Mouse (Mus musculus): ENCODE measurements at regions not wholly inside any gene's neighbourhood (a gene's known extent, or its start where the extent isn't known, plus 50 kb on each side); places are given as distances from the start of the nearest gene placed in this dataset.

DNA sequence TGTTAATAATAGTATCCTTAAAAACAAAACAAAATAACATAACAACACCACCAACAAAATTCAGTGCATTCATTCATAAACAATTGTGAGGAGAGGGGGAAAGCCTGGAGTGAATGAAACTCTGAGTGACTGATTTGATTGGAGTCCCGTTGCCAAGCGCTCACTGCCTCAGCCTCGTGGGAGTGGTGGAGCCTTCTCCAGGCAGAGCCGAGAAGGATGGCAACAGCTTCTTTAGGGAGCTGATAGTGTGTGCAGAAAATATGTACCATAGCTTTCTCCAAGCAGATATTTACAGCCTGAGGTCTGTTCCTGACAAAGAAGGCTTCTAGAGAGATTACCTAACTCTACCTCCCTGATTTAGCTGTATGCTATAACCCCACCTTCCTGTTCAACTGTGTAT, 266.5 kb upstream of the Pik3r1 start:
- no peak for DNase-seq

DNA sequence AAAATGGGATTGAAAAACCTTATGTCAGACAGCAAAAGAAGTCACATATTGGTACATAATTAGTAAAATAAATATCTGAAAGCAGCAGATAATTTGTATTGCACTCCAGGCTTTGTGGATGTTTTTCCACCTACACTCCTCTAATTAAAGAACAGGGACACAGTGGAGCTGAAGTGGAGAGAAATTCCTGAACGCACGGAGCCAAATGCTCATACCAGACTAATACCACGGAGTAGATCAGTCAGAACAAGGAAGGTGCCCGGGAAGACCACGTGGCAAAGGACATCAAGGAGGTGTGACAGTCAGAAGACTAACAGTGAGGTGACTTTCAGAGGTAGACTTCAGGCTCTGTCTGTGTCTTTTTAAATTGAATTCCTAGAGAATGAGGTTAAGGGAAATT, 268.0 kb upstream of the Pik3r1 start:
- DNase-seq: no peak

DNA sequence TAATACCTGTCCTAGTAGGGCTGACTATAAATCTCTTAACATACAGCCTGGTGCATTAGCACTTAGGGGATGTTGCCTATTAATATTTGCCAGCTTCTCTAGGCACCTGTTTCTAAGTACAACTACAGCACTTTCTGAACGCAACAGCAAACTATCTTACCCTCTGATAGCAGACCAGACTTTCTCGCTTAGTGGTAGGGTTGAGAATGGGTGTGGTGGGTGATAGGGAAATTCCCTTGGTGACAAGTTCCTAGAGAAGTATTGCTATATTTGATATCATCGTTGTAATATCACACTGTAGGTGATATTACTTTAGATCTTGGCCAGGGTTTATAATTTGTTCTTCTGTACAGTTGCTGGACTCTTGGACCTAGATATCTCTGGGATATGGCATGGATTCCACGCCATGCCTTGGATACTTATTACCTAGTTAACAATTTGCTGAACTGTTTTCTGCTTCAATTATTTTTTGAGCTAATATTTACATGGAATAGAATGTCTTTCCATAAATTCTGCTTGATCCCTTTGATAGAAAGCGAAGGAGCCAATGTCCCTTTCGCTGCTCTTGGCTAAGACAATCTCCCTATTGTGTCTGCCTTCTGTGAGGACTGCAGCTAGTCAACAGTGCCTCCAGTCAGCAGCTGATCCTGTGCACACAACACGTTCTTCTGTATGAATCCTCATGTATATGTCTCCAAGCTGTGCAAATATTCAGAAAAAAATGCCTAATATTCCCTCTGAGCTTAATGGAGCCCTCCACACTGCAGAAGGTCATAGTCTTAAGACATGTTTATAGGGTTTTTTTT, 269.0 kb upstream of the Pik3r1 start:
- no peak for DNase-seq

DNA sequence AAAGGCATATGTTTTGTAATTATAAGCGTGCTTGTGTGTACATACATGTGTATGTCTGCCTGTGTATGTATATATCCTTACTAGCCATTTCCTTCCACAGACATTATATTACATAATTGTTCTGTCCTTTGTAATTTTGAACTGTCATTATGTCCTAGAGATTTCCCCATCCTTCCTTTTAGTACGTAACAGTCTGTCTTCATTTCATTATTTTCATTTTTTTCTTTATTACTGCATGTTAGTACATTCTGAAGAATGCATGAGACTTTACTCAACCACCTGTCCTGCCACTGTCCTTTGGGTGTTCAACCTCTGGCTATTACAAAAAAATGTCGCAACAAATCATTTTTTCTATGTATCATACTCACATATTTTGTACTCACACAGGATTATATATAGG, 292.2 kb upstream of the Pik3r1 start:
- no peak for DNase-seq

DNA sequence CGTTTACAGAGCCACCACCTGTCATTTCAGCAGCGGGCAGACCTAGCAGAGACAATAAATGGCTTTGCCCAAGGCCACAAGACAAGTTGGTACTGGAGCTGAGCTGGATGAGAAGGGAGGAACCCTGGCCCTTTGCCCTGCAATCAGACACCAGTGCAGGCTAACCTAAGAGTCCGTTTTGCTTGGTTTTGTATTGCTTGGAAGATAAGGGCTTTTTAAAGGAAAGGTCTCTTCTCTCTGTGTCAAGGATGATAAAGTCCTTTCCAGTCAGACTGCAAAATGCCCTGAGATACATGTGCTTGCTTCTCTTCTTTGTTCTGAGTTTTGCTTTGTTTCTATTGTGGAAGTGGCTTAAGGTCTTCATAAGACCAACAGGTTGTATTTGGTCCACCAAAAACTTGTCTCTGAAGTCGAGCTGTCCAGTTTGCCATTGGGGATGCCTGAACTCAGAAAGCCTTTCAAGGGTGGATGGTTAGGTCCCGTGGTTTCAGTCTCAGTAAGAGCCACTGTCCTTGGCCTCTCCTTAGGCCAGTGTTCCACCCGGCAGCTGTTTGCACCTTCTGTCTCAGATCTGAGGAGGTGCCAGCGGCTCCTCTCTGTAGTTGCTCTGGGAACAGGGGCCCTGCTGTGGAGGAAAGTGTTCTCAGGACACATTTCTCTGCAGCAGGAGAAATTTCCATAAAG, 296.7 kb upstream of the Pik3r1 start:
- DNase-seq: no peak

DNA sequence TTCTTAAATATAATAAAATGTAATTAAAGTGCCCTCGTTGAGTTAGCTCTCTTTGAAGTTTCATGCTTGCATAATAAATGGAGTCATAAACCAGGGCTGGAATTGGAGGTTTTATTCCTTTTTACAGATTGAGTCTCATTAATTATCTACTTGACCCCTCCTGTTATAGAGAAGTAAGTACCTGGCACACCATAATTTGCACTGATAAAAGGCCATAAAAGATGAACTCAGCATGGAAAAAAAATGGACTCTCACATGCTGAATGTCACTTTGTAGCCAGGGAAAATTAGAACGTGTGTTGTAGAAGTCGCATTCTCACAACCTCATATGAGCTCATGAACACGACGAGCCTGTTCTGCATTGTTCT, 297.2 kb upstream of the Pik3r1 start:
- DNase-seq: no peak

DNA sequence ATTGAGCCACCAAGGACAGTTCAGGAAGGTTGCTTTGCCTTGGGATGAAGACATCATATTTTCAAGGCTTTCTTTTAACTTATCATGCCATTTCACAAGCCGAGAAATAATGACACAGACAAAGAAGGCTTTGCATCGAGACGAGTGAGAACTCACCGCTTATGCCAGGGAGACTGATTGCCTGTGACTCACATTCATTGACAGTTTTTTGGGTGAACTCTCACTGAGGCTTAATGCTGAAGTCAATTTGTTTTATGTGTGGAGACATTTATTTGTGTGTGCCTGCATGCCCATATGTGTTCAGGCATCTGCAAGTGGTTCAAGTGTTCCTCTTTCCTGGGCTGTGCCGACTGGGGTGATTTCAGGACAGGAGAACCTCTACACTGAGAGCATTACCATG, 297.8 kb upstream of the Pik3r1 start:
- DNase-seq: no peak

DNA sequence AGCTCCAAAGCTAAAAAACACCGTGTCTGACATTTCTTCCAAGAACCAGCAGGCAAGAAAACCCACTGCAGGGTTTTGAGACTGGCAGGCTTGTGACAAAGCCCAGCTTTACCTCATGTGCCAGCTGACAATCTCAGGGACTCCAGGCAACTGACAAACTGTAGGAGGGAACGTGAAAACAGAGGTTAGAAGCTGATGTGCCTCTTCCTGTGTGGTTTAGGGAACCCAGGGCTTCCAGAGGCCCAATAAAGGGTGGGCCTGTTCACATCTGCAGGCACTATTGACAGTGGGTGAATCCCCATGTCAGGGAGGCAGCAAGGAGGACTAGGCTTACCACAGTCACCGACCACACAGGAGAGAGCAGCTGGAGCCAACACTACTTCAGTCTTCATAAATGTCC, 302.7 kb upstream of the Pik3r1 start:
- DNase-seq: no peak

DNA sequence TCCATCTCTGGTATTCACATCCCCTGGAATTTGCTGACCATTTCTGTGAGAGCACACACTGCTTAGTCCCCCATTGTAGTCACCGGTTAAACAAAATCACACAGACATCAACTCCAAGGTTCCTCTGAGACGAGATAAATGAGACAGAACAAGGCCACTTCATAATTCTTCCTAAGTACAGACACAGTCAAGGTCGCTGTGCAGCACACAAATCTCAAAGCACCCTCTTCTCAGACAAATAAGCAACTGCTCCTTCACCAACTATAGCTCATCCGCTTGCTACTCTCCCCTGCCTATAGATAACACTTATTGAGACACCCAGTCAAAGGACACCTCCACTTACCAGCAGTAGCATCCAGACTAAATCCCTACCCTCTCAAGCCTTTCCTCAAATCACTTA, 304.3 kb upstream of the Pik3r1 start:
- DNase-seq: no peak

DNA sequence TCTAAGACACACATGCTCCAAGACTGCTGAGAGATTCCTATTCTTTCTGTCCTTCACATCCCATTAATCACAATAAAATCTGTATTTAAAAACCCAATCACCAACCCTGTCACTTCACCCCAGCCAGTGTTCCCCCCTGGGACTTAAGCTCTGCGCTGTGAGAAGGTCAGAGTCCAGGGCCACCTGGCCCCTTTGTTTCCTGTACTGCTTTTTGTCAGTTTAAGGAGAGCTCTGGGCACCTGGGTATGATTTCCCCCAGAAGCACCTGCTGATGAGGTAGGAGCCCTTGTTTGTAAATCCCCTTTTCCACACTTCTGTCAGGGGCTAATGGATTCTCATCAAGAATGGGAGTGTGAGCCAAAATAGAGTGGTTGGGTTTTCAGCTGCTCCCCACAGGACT, 319.7 kb upstream of the Pik3r1 start:
- DNase-seq: no peak

DNA sequence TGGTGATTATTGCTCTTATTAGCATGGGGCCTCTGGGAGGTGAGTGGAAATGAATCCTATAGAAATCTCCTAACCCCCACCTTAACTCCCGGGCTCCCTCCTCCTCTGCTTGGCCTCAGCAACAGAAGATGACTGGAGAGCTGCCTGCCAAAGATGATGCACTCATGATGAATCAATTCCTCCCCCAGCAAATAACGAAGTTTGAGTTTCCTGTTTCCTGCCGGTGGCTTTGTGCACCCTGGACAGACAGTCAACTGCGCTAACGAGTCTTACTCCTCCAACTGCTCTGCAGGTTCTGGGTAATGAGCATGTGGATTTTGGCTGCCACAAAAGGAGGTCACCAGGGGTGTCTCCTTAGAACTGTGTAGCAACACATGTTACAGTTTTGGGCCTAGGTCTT, 321.5 kb upstream of the Pik3r1 start:
- no peak for DNase-seq

DNA sequence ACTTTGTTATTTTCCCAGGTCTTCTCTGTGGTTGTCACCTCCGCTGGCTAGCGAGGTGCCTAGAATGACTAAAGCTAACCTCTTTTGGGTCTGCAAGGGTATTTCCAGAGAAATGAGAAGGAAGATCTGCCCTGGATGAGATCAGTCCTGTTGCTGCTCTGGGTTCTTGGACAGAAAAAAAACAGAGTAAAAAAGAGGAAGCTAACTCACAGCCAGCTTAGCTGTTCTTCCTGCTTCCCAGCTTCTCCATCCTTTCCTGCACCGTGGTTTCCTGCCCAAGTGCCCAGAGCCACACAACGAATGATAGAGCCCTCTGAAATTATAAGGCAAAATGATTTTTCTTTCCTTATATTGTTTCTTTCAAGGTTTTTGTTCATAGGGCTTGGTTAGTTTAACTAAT, 326.2 kb upstream of the Pik3r1 start:
- DNase-seq: no peak

DNA sequence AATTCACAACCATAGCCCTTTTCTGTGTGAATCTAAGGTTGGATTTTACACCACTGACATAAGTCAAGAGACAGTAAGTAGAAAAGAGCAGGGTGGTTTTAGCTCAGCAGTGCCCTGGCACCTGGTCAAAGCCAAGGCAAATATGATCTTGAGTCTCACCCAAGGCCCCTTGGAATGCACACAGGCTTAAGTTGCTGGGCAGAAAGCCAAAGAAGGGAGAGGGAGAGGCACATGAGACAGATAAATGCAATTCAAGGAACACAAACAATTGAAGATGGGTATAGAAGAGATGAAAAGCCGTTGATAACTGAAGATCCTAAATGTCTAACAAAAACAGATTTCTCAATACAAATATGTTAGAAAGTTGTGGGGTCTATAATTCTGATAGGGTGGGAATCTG, 335.1 kb upstream of the Pik3r1 start:
- DNase-seq: no peak

DNA sequence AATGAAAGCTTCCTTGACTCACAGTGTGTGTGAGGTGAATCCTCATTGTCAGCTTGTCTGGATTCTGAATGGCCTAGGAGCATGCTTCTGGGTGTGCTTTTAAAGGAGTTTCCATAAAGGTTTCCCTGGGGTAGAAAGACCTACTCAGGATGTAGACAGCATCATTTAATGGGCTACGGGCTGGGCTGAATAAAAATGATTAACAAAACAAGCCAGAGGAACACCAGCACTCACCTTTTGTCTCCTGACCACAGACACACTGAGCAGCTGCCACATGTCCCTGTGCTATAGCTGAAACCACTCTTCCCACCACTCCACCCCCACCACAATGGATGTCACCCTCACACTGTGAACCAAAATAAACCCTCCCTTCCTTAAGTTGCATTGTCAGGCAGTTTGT, 338.2 kb upstream of the Pik3r1 start:
- no peak for DNase-seq

DNA sequence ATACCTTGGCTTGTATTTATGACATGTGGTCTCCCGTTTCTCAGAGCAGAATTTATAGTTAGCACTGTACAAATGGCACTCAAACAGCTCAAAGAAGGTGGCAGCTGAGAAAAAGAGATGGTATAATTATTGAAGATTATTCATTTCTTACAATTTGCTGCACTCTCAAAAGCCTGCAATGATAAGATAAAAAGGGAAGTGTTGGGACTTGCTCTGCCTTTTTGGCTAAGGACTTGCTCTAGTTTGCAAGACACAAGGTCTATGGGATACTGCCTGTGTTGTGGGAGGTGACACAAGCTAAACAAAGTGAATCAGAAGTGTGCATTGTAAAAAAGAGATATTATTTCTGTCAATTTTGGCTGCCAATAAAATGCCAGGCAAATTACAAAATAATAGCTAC, 340.2 kb upstream of the Pik3r1 start:
- no peak for DNase-seq

DNA sequence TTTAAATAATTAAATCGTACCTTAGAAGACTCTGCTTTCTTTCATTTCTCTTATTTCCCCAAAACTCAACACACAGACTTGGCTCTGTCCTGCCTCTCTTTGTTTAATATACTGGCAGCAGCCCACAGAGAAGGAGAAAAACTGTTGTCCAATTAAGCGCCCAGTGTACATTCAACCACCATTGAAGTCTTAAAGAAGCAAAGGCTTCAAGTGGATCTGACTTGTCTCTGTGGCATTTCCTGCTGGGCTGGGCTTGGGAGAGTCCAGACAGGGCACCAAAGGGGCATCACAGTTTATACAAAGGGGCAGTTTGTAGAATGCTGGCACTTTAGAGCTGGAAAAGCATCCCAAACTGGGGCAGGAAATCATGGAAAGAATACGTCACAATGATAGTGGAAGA, 340.9 kb upstream of the Pik3r1 start:
- DNase-seq: no peak

DNA sequence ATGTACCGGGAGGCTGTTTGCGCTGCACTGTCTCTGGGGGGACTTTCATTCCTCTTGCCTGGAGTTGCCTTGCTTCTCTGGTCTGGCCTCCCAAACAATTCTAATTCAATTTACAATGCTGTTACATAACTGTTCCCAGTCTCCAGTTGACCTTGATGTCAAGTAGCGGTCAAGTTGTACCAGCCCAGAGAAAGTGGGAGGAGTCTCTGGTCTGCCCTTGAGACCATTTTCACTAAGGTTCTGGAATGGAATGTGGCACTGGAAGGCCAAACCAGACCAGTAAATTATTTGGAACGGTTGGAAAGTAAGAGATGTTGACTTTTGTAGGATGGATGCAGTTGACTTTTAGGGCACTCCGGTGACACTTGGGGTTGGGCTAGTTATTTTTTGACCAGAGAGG, 345.9 kb upstream of the Pik3r1 start:
- DNase-seq: no peak

DNA sequence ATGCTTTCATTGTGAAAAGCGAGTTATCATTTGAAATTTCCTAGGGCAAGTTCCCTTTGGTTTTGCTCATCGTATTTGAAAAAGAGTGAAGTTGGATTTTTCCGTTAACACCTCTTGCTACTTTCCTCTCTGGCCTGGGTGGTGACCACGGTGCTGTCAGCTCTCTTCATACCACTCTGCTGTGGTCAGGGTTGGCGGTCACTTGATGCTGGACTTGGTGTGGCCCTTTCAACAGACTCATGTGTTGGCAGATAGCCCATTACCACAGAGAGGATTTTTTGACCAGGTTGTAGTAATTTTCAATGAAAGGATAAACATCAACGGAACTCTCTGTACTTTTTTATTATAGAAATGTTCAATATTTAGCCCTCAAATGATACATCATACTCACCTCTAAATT, 354.3 kb upstream of the Pik3r1 start:
- DNase-seq: no peak

DNA sequence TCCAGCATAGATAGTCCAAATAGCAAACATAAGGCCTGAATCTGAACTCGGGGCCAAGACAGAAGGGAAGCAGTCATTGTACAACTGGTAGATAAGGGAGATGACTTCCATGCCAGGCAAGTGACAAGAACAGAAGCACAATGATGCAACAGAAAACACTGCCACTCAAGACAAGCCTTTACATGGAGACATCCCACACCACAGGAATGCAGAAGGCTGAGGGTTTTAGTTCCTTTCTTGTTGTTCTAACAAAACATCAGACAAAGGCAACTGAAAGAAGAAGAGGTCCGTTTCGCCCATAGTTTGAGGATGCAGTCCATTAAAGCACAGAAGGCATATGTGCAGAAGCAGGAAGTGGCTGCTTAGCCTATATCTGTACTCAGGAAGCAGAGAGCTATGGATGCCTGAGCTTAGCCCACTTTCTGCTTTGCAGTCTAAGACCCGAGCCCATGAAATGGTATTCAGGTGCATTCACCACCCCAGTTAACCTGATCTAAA, 360.0 kb upstream of the Pik3r1 start:
- no peak for DNase-seq

DNA sequence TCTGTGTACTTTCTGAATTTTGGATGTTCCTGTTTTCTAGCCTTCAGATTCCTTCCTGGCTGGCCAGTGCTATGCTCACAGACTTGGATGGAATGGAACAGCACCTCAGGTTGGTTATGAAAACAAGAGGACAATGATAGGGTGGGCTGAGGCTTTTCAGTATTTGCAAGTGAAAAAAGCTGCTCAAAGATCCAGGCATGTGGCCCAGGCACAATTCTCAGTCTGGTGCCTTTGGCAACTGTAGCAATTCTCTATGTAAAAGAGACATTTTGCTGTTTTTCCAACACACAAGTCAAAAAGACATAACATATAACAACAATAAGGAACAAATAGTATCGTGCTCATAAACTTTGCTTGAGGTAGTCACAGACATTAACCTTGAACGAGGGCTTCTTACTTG, 363.4 kb upstream of the Pik3r1 start:
- no peak for DNase-seq

DNA sequence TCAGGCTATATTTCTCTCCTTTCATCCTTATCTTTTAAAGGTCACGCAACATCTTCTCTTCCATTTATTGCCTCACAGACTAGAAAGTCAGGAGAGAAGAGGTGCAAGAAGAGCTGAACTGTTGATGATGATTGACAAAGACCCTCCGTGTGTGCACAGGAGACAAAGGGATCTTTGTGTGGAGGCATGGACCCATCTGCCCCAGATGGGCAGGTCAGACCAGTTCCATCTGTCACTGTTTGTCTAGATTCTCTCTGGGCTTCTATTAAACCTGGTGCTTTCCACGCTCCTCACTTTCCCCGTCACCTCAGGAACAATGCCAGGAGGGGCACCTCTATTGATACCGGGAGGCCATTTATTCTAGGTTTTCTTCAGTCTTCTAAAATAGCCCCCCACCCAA, 364.1 kb upstream of the Pik3r1 start:
- no peak for DNase-seq

DNA sequence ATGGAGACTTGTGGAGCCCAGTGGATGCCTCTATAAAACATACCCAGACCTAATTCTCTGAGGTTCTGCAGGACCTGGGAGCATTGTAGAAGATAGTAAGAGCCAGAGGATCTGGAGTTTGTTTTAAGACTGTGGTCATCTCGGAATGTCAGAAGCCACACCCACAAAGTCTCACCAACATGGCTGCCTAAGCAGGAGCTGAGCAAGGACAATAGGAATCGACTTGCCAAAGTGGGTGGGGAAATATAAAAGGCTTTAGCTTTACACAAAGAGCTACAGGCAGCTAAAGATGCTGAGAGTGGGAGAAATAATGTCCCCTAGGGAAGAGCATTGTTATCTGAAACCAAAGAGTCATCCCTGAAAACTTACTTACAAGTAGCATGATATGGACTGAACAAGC, 364.7 kb upstream of the Pik3r1 start:
- DNase-seq: no peak

DNA sequence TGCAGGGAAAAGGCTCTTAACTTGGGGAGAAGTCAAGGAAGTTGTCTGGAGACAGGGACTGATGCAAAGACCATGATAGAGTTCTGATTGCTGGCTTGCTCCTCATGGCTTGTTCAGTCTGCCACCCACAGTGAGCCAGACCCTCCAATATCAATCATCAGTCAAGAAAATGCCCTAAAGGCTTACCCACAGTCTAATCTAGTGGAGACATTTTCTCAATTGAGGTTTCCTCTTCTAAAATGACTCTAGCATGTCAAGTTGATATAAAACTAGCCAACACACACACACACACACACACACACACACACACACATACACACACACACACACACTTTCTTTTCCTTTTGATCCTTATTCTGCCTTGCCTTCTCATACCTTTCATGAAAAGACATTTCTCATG, 367.2 kb upstream of the Pik3r1 start:
- no peak for DNase-seq

DNA sequence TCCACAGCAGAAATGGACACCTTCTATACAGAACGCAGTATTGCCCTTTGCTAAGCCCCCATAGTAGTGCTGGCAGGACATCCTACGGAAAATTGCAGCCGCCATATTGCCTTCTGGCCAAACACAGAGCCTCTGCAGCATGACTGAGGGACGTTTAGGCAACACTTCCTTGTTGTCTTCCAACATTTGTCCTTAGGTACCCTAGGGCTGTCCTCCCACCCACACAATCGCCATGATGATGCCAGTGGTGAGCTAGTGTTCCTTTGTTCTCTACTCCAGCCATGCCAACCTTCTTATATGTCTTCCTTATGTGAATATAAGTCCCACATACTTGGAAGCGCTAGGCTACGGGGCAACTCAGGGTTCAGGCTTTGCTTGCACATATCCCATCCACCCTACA, 375.0 kb upstream of the Pik3r1 start:
- DNase-seq: no peak

DNA sequence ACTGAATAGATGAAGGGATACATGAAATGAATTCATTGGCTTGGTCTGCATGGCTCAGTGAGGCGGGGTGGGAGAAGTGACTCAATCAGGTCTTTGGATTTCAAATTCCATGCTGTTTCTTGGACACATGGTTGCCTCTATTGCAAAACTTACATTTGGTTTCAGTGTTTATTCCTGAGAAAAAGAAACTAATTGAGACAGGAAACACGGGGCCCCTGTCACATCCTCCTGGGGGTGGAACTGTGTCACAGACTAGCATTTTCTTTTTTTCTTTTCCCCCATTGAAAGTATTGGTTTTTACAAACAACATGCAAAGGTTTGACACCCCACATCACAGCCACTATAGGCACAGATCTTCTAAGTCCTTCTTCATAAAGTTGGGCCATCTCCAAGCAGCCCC, 375.8 kb upstream of the Pik3r1 start:
- DNase-seq: no peak
